Mouse (Mus musculus): Measurements from ENCODE around the gene Olfr1383. TPM values are rescaled to one million over a fixed set of nuclear protein-coding genes. Genes with fewer than 3 reads are reported as not detected.
"Not testable (repeated sequence)": the region's sequence is repeated elsewhere in the genome, so short reads cannot be mapped to it uniquely, and the experiment has no call there.

Olfr1383 gene
- total RNA-seq (2014; rRNA removed): not detected in 2 replicates
- polyA plus RNA-seq (2012; rRNA removed): not detected in 2 replicates

- H3K79me2 ChIP-seq (ENCODE audit: control insufficient read depth, insufficient read depth, low read length): no peaks in the 10 kb centered on the region
These were observed at the start of gene Olfr1383 for GRCm38 (mm10) chr11:49519348-49519747. Gene Olfr1383, plus strand, starts transcription at chr11:49519648.

GRCm38 (mm10) chr11:49485973-49486372 lies 33.5 kb upstream of the Olfr1383 start:
- Histone ChIP-seq H3K9ac (ENCODE audit: low read depth, low read length) (no peak overlapping the region), H3K4me3 (ENCODE audit: insufficient read depth, low read depth, low read length) (no peak overlapping the region), H3K79me2 (ENCODE audit: control insufficient read depth, insufficient read depth, low read length) (no peaks in the 10 kb centered on the region), H3K36me3 (ENCODE audit: control insufficient read depth, insufficient read depth, low read length) (no peaks in the 10 kb centered on the region), H3K27ac (replicated peaks; ENCODE audit: insufficient read depth, low read depth, low read length) (no peak overlapping the region), H3K4me1 (ENCODE audit: control insufficient read depth, insufficient read depth, low read length) (no peaks in the 10 kb centered on the region), H3K27me3 (ENCODE audit: control insufficient read depth, insufficient read depth, low read length) (no peaks in the 10 kb centered on the region)
- no peak for TF ChIP-seq POLR2A (IDR thresholded peaks at IDR 0.05; ENCODE audit: extremely low read depth, insufficient read depth, low read length)
- no peak for TF ChIP-seq CTCF (IDR thresholded peaks at IDR 0.05; ENCODE audit: low read depth, low read length)
- DNase-seq (ENCODE audit: extremely low read depth, low read depth, low spot score): no peak
- 66% methylated on average over 4 of the region's 4 CpGs for WGBS

More at GRCm38 (mm10) chr11:49519348-49519747, at the start of gene Olfr1383:
- H3K27ac ChIP-seq (replicated peaks; ENCODE audit: insufficient read depth, low read depth, low read length): no peak within 1 kb of the TSS
- H3K4me1 ChIP-seq (ENCODE audit: control insufficient read depth, insufficient read depth, low read length): no peaks in the 10 kb centered on the region; the same call in 1 of the 2 replicates
- H3K27me3 ChIP-seq (ENCODE audit: control insufficient read depth, insufficient read depth, low read length): no peaks in the 10 kb centered on the region
- H3K4me3 ChIP-seq (ENCODE audit: insufficient read depth, low read depth, low read length): no peak within 1 kb of the TSS
- H3K36me3 ChIP-seq (ENCODE audit: control insufficient read depth, insufficient read depth, low read length): no peaks in the 10 kb centered on the region
- no peak within 1 kb of the TSS for H3K9ac ChIP-seq (ENCODE audit: low read depth, low read length)
- TF ChIP-seq POLR2A (IDR thresholded peaks at IDR 0.05; ENCODE audit: extremely low read depth, insufficient read depth, low read length): no peak
- no peak for DNase-seq (ENCODE audit: extremely low read depth, low read depth, low spot score)

GRCm38 (mm10) chr11:49488770-49489169 lies 30.7 kb upstream of the Olfr1383 start, which contains the start of gene Olfr1385:
Gene Olfr1385, plus strand, starts transcription at chr11:49489070.
- not testable (repeated sequence) for H3K4me1 ChIP-seq (ENCODE audit: control insufficient read depth, insufficient read depth, low read length); H3K9ac ChIP-seq (ENCODE audit: low read depth, low read length); H3K79me2 ChIP-seq (ENCODE audit: control insufficient read depth, insufficient read depth, low read length); H3K27ac ChIP-seq (replicated peaks; ENCODE audit: insufficient read depth, low read depth, low read length); H3K27me3 ChIP-seq (ENCODE audit: control insufficient read depth, insufficient read depth, low read length); H3K4me3 ChIP-seq (ENCODE audit: insufficient read depth, low read depth, low read length); H3K36me3 ChIP-seq (ENCODE audit: control insufficient read depth, insufficient read depth, low read length); DNase-seq (ENCODE audit: extremely low read depth, low read depth, low spot score)
- 54% methylated on average over 1 of the region's 1 CpGs for WGBS

GRCm38 (mm10) chr11:49518086-49518485 lies 1.4 kb upstream of the Olfr1383 start:
- DNase-seq (ENCODE audit: extremely low read depth, low read depth, low spot score): no peak
- Histone ChIP-seq H3K27ac (replicated peaks; ENCODE audit: insufficient read depth, low read depth, low read length) (no peak overlapping the region), H3K9ac (ENCODE audit: low read depth, low read length) (no peak overlapping the region), H3K36me3 (ENCODE audit: control insufficient read depth, insufficient read depth, low read length) (no peaks in the 10 kb centered on the region), H3K79me2 (ENCODE audit: control insufficient read depth, insufficient read depth, low read length) (no peaks in the 10 kb centered on the region), H3K27me3 (ENCODE audit: control insufficient read depth, insufficient read depth, low read length) (no peaks in the 10 kb centered on the region), H3K4me3 (ENCODE audit: insufficient read depth, low read depth, low read length) (no peak overlapping the region), H3K4me1 (ENCODE audit: control insufficient read depth, insufficient read depth, low read length) (no peaks in the 10 kb centered on the region; the same call in 1 of the 2 replicates)
- WGBS: 67% methylated on average over 5 of the region's 5 CpGs
- TF ChIP-seq CTCF (IDR thresholded peaks at IDR 0.05; ENCODE audit: low read depth, low read length) (no peak), POLR2A (IDR thresholded peaks at IDR 0.05; ENCODE audit: extremely low read depth, insufficient read depth, low read length) (no peak)

GRCm38 (mm10) chr11:49527947-49528346 lies 8.5 kb downstream of the Olfr1383 start, which contains the start of gene Olfr1382:
Gene Olfr1382, plus strand, starts transcription at chr11:49528247.
- Histone ChIP-seq H3K27ac (replicated peaks; ENCODE audit: insufficient read depth, low read depth, low read length) (no peak within 1 kb of the TSS), H3K79me2 (ENCODE audit: control insufficient read depth, insufficient read depth, low read length) (no peaks in the 10 kb centered on the region), H3K27me3 (ENCODE audit: control insufficient read depth, insufficient read depth, low read length) (no peaks in the 10 kb centered on the region), H3K36me3 (ENCODE audit: control insufficient read depth, insufficient read depth, low read length) (no peaks in the 10 kb centered on the region), H3K9ac (ENCODE audit: low read depth, low read length) (no peak within 1 kb of the TSS), H3K4me3 (ENCODE audit: insufficient read depth, low read depth, low read length) (no peak within 1 kb of the TSS), H3K4me1 (ENCODE audit: control insufficient read depth, insufficient read depth, low read length) (no peaks in the 10 kb centered on the region)
- TF ChIP-seq CTCF (IDR thresholded peaks at IDR 0.05; ENCODE audit: low read depth, low read length): no peak
- TF ChIP-seq POLR2A (IDR thresholded peaks at IDR 0.05; ENCODE audit: extremely low read depth, insufficient read depth, low read length): no peak
- DNase-seq (ENCODE audit: extremely low read depth, low read depth, low spot score): no peak
- 81% methylated on average over 3 of the region's 3 CpGs for WGBS

GRCm38 (mm10) chr11:49532761-49533160 lies 13.3 kb downstream of the Olfr1383 start:
- Histone ChIP-seq H3K4me1 (ENCODE audit: control insufficient read depth, insufficient read depth, low read length) (no peaks in the 10 kb centered on the region), H3K9ac (ENCODE audit: low read depth, low read length) (no peak overlapping the region), H3K79me2 (ENCODE audit: control insufficient read depth, insufficient read depth, low read length) (no peaks in the 10 kb centered on the region), H3K27ac (replicated peaks; ENCODE audit: insufficient read depth, low read depth, low read length) (no peak overlapping the region), H3K4me3 (ENCODE audit: insufficient read depth, low read depth, low read length) (no peak overlapping the region), H3K36me3 (ENCODE audit: control insufficient read depth, insufficient read depth, low read length) (no peaks in the 10 kb centered on the region), H3K27me3 (ENCODE audit: control insufficient read depth, insufficient read depth, low read length) (no peaks in the 10 kb centered on the region)
- DNase-seq (ENCODE audit: extremely low read depth, low read depth, low spot score): no peak
- TF ChIP-seq CTCF (IDR thresholded peaks at IDR 0.05; ENCODE audit: low read depth, low read length) (no peak), POLR2A (IDR thresholded peaks at IDR 0.05; ENCODE audit: extremely low read depth, insufficient read depth, low read length) (no peak)

- not testable (repeated sequence) for H3K36me3 ChIP-seq (ENCODE audit: control insufficient read depth, insufficient read depth, low read length); DNase-seq (ENCODE audit: extremely low read depth, low read depth, low spot score)
These were observed 17.2 kb downstream of the Olfr1383 start for GRCm38 (mm10) chr11:49536631-49537030.

GRCm38 (mm10) chr11:49543149-49543548 lies 23.7 kb downstream of the Olfr1383 start, which contains the start of gene Olfr1381:
Gene Olfr1381, plus strand, starts transcription at chr11:49543449.
- not testable (repeated sequence) for DNase-seq (ENCODE audit: extremely low read depth, low read depth, low spot score); H3K79me2 ChIP-seq (ENCODE audit: control insufficient read depth, insufficient read depth, low read length); H3K4me3 ChIP-seq (ENCODE audit: insufficient read depth, low read depth, low read length); H3K27ac ChIP-seq (replicated peaks; ENCODE audit: insufficient read depth, low read depth, low read length); H3K27me3 ChIP-seq (ENCODE audit: control insufficient read depth, insufficient read depth, low read length); H3K4me1 ChIP-seq (ENCODE audit: control insufficient read depth, insufficient read depth, low read length); H3K36me3 ChIP-seq (ENCODE audit: control insufficient read depth, insufficient read depth, low read length); H3K9ac ChIP-seq (ENCODE audit: low read depth, low read length)
- 81% methylated on average over 3 of the region's 3 CpGs for WGBS

More at GRCm38 (mm10) chr11:49536631-49537030, 17.2 kb downstream of the Olfr1383 start:
- WGBS: 80% methylated on average over 2 of the region's 2 CpGs
- H3K9ac ChIP-seq (ENCODE audit: low read depth, low read length); H3K4me3 ChIP-seq (ENCODE audit: insufficient read depth, low read depth, low read length); H3K79me2 ChIP-seq (ENCODE audit: control insufficient read depth, insufficient read depth, low read length); H3K27me3 ChIP-seq (ENCODE audit: control insufficient read depth, insufficient read depth, low read length); H3K4me1 ChIP-seq (ENCODE audit: control insufficient read depth, insufficient read depth, low read length); H3K27ac ChIP-seq (replicated peaks; ENCODE audit: insufficient read depth, low read depth, low read length): not testable (repeated sequence)

GRCm38 (mm10) chr11:49554033-49554432 lies 34.6 kb downstream of the Olfr1383 start:
- H3K36me3 ChIP-seq (ENCODE audit: control insufficient read depth, insufficient read depth, low read length); H3K4me1 ChIP-seq (ENCODE audit: control insufficient read depth, insufficient read depth, low read length); H3K79me2 ChIP-seq (ENCODE audit: control insufficient read depth, insufficient read depth, low read length); DNase-seq (ENCODE audit: extremely low read depth, low read depth, low spot score); H3K27ac ChIP-seq (replicated peaks; ENCODE audit: insufficient read depth, low read depth, low read length); H3K9ac ChIP-seq (ENCODE audit: low read depth, low read length); H3K4me3 ChIP-seq (ENCODE audit: insufficient read depth, low read depth, low read length); H3K27me3 ChIP-seq (ENCODE audit: control insufficient read depth, insufficient read depth, low read length): not testable (repeated sequence)
- WGBS: 73% methylated on average over 3 of the region's 3 CpGs

Measured in liver, adult 2 months (tissue).